Mouse (Mus musculus) stomach, postnatal 0 days (tissue): ENCODE measurements around the gene Nell2.

Experiments
- CTCF ChIP-seq: IDR thresholded peaks from 2 replicates; pipeline ENCODE4 v1.5.1; 2016; ENCODE audit warnings: antibody characterized with exemption, low read depth, mild to moderate bottlenecking, moderate library complexity
- EP300 ChIP-seq: optimal IDR thresholded peaks from 2 replicates; pipeline ENCODE3; 2016; ENCODE audit warnings: antibody characterized with exemption

GRCm38 (mm10) chr15:95334323-95335296, 193.7 kb downstream of the Nell2 start:
- TF ChIP-seq CTCF (no peak), EP300 (no peak)
